Mouse (Mus musculus): ENCODE data around the gene Trmt44. TPM values are rescaled to one million over a fixed set of nuclear protein-coding genes. Genes with fewer than 3 reads are reported as not detected.

Trmt44 gene
- polyA plus RNA-seq, 1 experiment from 2014 or later, result 2.2 TPM

GRCm38 (mm10) chr5:35609381-35609780 lies 34.5 kb upstream of the Trmt44 start:
- Histone ChIP-seq H3K9ac (ENCODE audit: low read depth, low read length) (no peak overlapping the region), H3K36me3 (ENCODE audit: control insufficient read depth, insufficient read depth) (no peaks in the 10 kb centered on the region), H3K9me3 (replicated peaks; ENCODE audit: control insufficient read depth, low read length) (no peaks in the 10 kb centered on the region), H3K4me2 (ENCODE audit: low read depth, low read length) (no peak overlapping the region), H3K4me1 (ENCODE audit: control insufficient read depth, low read depth, low read length) (no peaks in the 10 kb centered on the region), H3K27ac (ENCODE audit: low read length) (no peak overlapping the region), H3K27me3 (ENCODE audit: control insufficient read depth, insufficient read depth, low read depth, low read length) (no peaks in the 10 kb centered on the region), H3K4me3 (ENCODE audit: low read depth, low read length) (no peak overlapping the region)
- 45% methylated on average over 12 of the region's 12 CpGs for WGBS (ENCODE audit: insufficient replicate concordance)
- ATAC-seq (ENCODE audit: low read depth), result 0 out of 2 replicates have a peak, but pooled peaks have one; percentile 16

- Histone ChIP-seq H3K4me1 (ENCODE audit: control insufficient read depth, low read depth, low read length) (no peaks in the 10 kb centered on the region), H3K9ac (ENCODE audit: low read depth, low read length) (no peak overlapping the region), H3K27me3 (ENCODE audit: control insufficient read depth, insufficient read depth, low read depth, low read length) (no peaks in the 10 kb centered on the region), H3K4me3 (ENCODE audit: low read depth, low read length) (no peak overlapping the region), H3K9me3 (replicated peaks; ENCODE audit: control insufficient read depth, low read length) (no peaks in the 10 kb centered on the region), H3K27ac (ENCODE audit: low read length) (no peak overlapping the region; the same call in 1 of the 2 replicates), H3K4me2 (ENCODE audit: low read depth, low read length) (no peak overlapping the region), H3K36me3 (ENCODE audit: control insufficient read depth, insufficient read depth) (no peaks in the 10 kb centered on the region)
- WGBS (ENCODE audit: insufficient replicate concordance), result 56% methylated on average over 5 of the region's 5 CpGs
- no peak for ATAC-seq (ENCODE audit: low read depth)
These were observed 33.7 kb upstream of the Trmt44 start for GRCm38 (mm10) chr5:35608559-35608958.

- Histone ChIP-seq H3K9me3 (replicated peaks; ENCODE audit: control insufficient read depth, low read length) (no peaks in the 10 kb centered on the region), H3K27me3 (ENCODE audit: control insufficient read depth, insufficient read depth, low read depth, low read length) (no peaks in the 10 kb centered on the region), H3K4me1 (ENCODE audit: control insufficient read depth, low read depth, low read length) (no peaks in the 10 kb centered on the region), H3K4me3 (ENCODE audit: low read depth, low read length) (no peak overlapping the region), H3K36me3 (ENCODE audit: control insufficient read depth, insufficient read depth) (no peaks in the 10 kb centered on the region), H3K4me2 (ENCODE audit: low read depth, low read length) (no peak overlapping the region), H3K27ac (ENCODE audit: low read length) (no peak overlapping the region), H3K9ac (ENCODE audit: low read depth, low read length) (no peak overlapping the region)
- WGBS (ENCODE audit: insufficient replicate concordance), result 62% methylated on average over 7 of the region's 7 CpGs
- ATAC-seq (ENCODE audit: low read depth), result no peak
These were observed 32.9 kb upstream of the Trmt44 start for GRCm38 (mm10) chr5:35607784-35608183.

GRCm38 (mm10) chr5:35606800-35607199 lies 31.9 kb upstream of the Trmt44 start:
- H3K9ac ChIP-seq (ENCODE audit: low read depth, low read length), result no peak overlapping the region
- no peak for ATAC-seq (ENCODE audit: low read depth)
- H3K27ac ChIP-seq (ENCODE audit: low read length), result no peak overlapping the region
- H3K27me3 ChIP-seq (ENCODE audit: control insufficient read depth, insufficient read depth, low read depth, low read length), result no peaks in the 10 kb centered on the region
- no peaks in the 10 kb centered on the region for H3K4me1 ChIP-seq (ENCODE audit: control insufficient read depth, low read depth, low read length)
- no peaks in the 10 kb centered on the region for H3K36me3 ChIP-seq (ENCODE audit: control insufficient read depth, insufficient read depth)
- 72% methylated on average over 7 of the region's 7 CpGs for WGBS (ENCODE audit: insufficient replicate concordance)
- H3K4me2 ChIP-seq (ENCODE audit: low read depth, low read length), result no peak overlapping the region
- no peak overlapping the region for H3K4me3 ChIP-seq (ENCODE audit: low read depth, low read length)
- H3K9me3 ChIP-seq (replicated peaks; ENCODE audit: control insufficient read depth, low read length), result no peaks in the 10 kb centered on the region

GRCm38 (mm10) chr5:35605355-35605754 lies 30.5 kb upstream of the Trmt44 start:
- no peaks in the 10 kb centered on the region for H3K27me3 ChIP-seq (ENCODE audit: control insufficient read depth, insufficient read depth, low read depth, low read length)
- H3K4me1 ChIP-seq (ENCODE audit: control insufficient read depth, low read depth, low read length), result no peaks in the 10 kb centered on the region
- WGBS (ENCODE audit: insufficient replicate concordance), result 58% methylated on average over 7 of the region's 7 CpGs
- H3K4me2 ChIP-seq (ENCODE audit: low read depth, low read length), result no peak overlapping the region
- no peak overlapping the region for H3K27ac ChIP-seq (ENCODE audit: low read length)
- H3K36me3 ChIP-seq (ENCODE audit: control insufficient read depth, insufficient read depth), result no peaks in the 10 kb centered on the region; the same call in 1 of the 2 replicates
- ATAC-seq (ENCODE audit: low read depth), result no peak
- H3K9ac ChIP-seq (ENCODE audit: low read depth, low read length), result no peak overlapping the region
- H3K4me3 ChIP-seq (ENCODE audit: low read depth, low read length), result no peak overlapping the region
- no peaks in the 10 kb centered on the region for H3K9me3 ChIP-seq (replicated peaks; ENCODE audit: control insufficient read depth, low read length)

GRCm38 (mm10) chr5:35601526-35601925 lies 26.7 kb upstream of the Trmt44 start:
- Histone ChIP-seq H3K9me3 (replicated peaks; ENCODE audit: control insufficient read depth, low read length) (no peaks in the 10 kb centered on the region), H3K27me3 (ENCODE audit: control insufficient read depth, insufficient read depth, low read depth, low read length) (no peaks in the 10 kb centered on the region), H3K27ac (ENCODE audit: low read length) (no peak overlapping the region), H3K4me3 (ENCODE audit: low read depth, low read length) (no peak overlapping the region), H3K36me3 (ENCODE audit: control insufficient read depth, insufficient read depth) (peaks cover 6% of the 10 kb centered on the region), H3K4me1 (ENCODE audit: control insufficient read depth, low read depth, low read length) (no peaks in the 10 kb centered on the region), H3K4me2 (ENCODE audit: low read depth, low read length) (no peak overlapping the region), H3K9ac (ENCODE audit: low read depth, low read length) (no peak overlapping the region)
- WGBS (ENCODE audit: insufficient replicate concordance), result 71% methylated on average over 8 of the region's 8 CpGs
- no peak for ATAC-seq (ENCODE audit: low read depth)

GRCm38 (mm10) chr5:35600233-35600632 lies 25.4 kb upstream of the Trmt44 start:
- Histone ChIP-seq H3K27ac (ENCODE audit: low read length) (no peak overlapping the region), H3K4me2 (ENCODE audit: low read depth, low read length) (no peak overlapping the region)

GRCm38 (mm10) chr5:35596169-35597160 lies 21.6 kb upstream of the Trmt44 start:
- WGBS (ENCODE audit: insufficient replicate concordance), result 62% methylated on average over 18 of the region's 18 CpGs
- peaks cover 11% of the 10 kb centered on the region for H3K36me3 ChIP-seq (ENCODE audit: control insufficient read depth, insufficient read depth)
- H3K9me3 ChIP-seq (replicated peaks; ENCODE audit: control insufficient read depth, low read length), result no peaks in the 10 kb centered on the region
- H3K27me3 ChIP-seq (ENCODE audit: control insufficient read depth, insufficient read depth, low read depth, low read length), result no peaks in the 10 kb centered on the region
- no peak overlapping the region for H3K4me3 ChIP-seq (ENCODE audit: low read depth, low read length)
- no peak overlapping the region for H3K4me2 ChIP-seq (ENCODE audit: low read depth, low read length)
- H3K9ac ChIP-seq (ENCODE audit: low read depth, low read length), result no peak overlapping the region
- H3K27ac ChIP-seq (ENCODE audit: low read length), result no peak overlapping the region
- H3K4me1 ChIP-seq (ENCODE audit: control insufficient read depth, low read depth, low read length), result no peaks in the 10 kb centered on the region
- no peak for ATAC-seq (ENCODE audit: low read depth)

More at GRCm38 (mm10) chr5:35600233-35600632, 25.4 kb upstream of the Trmt44 start:
- no peak for ATAC-seq (ENCODE audit: low read depth)
- H3K4me3 ChIP-seq (ENCODE audit: low read depth, low read length), result no peak overlapping the region
- no peaks in the 10 kb centered on the region for H3K27me3 ChIP-seq (ENCODE audit: control insufficient read depth, insufficient read depth, low read depth, low read length)
- H3K4me1 ChIP-seq (ENCODE audit: control insufficient read depth, low read depth, low read length), result no peaks in the 10 kb centered on the region
- no peak overlapping the region for H3K9ac ChIP-seq (ENCODE audit: low read depth, low read length)
- H3K9me3 ChIP-seq (replicated peaks; ENCODE audit: control insufficient read depth, low read length), result no peaks in the 10 kb centered on the region
- WGBS (ENCODE audit: insufficient replicate concordance), result 72% methylated on average over 11 of the region's 11 CpGs
- peaks cover 6% of the 10 kb centered on the region for H3K36me3 ChIP-seq (ENCODE audit: control insufficient read depth, insufficient read depth)

- Histone ChIP-seq H3K9ac (ENCODE audit: low read depth, low read length) (no peak overlapping the region), H3K9me3 (replicated peaks; ENCODE audit: control insufficient read depth, low read length) (no peaks in the 10 kb centered on the region), H3K36me3 (ENCODE audit: control insufficient read depth, insufficient read depth) (peaks cover 11% of the 10 kb centered on the region), H3K27ac (ENCODE audit: low read length) (no peak overlapping the region), H3K27me3 (ENCODE audit: control insufficient read depth, insufficient read depth, low read depth, low read length) (no peaks in the 10 kb centered on the region), H3K4me2 (ENCODE audit: low read depth, low read length) (no peak overlapping the region), H3K4me1 (ENCODE audit: control insufficient read depth, low read depth, low read length) (no peaks in the 10 kb centered on the region), H3K4me3 (ENCODE audit: low read depth, low read length) (no peak overlapping the region)
- 20% methylated on average over 4 of the region's 4 CpGs for WGBS (ENCODE audit: insufficient replicate concordance)
- no peak for ATAC-seq (ENCODE audit: low read depth)
These were observed 20.8 kb upstream of the Trmt44 start for GRCm38 (mm10) chr5:35595706-35596105.
